Mouse (Mus musculus): ENCODE measurements around the gene Slain2. TPM values are rescaled to one million over a fixed set of nuclear protein-coding genes. Genes with fewer than 3 reads are reported as not detected.

The Slain2 gene
- total RNA-seq, 2 experiments from 2014 or later = 22.6 to 26.0 TPM

DNA sequence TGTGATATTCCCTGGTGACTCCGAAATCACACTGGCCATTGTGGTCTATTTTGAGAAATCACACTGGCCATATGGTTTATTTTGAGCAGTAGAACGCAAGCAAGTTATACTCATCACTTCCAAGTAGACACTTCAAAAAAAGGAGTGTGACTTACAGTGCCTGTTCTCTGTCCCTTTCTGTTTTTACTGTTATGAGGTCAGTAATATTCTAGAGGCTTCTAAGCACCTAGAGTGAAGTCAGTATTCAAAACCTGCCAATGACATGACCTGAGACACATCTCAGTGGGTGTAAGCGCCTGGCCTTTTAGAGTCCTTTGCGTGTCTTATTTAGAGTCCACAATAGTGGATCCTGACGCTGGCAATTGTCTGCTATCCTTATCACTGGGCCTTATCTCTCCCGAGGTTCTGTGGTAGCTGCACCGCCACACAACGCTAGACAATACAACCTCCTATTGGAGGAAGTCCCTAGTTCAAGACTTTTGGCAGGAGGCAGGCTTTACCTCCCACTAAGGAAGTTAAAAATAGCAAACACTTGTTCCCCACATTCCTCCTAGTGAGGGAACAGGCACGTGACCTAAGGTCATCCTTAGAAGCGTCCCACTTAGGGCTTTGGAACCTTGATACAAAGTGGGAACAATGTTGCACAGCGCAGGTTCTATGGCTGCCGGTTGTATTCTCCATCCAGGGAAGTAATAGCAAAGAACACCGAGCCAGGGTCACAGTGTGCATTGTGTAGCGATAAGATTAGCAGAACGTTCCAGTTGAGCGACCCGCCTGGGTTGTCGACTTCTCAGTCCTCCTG, 17.4 kb upstream of the Slain2 start:
- intact Hi-C loops (cut with DNase I) = loop anchor here (10.0 kb wide), 1 partner anchor 178 kb away; no protein-coding TSS in a partner anchor

DNA sequence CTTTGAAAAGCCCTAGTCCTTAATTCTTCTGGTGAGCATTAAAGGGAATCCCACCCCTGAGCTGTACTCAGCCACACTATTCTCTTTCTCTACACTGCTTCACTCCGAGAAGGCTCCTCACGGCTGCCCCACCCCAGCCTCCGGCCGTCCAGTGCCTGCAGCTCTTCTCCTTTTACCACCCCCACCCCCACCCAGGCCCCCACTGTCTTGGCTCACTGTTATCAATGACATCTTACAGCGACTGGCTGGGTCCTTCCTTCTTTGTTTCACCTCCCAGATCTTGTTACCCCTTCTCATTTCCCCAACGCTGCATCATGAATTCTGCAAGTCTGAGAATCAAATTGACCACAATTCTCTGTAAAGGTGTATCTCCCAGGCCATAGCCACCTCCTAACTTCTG, 16.1 kb upstream of the Slain2 start:
- intact Hi-C loops (cut with DNase I) = loop anchor here (10.0 kb wide), 1 partner anchor 177 kb away; no protein-coding TSS in a partner anchor
- no peak for DNase-seq (ENCODE audit: low spot score in 2 of 2)

More for the DNA sequence above, 17.4 kb upstream of the Slain2 start:
- no peak for DNase-seq (ENCODE audit: low spot score in 2 of 2)

DNA sequence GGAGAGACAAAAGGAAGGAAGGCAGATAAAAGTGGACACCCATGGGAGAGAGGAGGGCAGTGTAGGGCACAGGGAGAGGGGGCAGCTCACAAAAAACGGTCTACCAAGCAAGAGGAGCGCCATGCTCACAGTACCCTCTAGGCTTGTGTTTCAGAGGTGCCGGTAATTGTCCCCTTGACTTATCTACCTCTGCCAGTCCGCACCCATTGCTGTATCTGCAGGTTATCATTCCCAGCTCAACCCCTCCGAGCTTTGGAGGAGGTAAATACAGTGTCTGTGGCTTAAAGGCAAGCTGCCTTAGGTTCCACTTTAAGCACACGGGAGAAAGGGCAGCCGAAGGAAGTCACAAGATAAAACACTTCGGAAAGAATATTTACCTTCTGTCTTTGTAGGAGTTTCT, 14.8 kb upstream of the Slain2 start:
- no peak for DNase-seq (ENCODE audit: low spot score in 2 of 2)
- intact Hi-C loops (cut with DNase I) = loop anchor here (10.0 kb wide), 1 partner anchor 176 kb away; no protein-coding TSS in a partner anchor

DNA sequence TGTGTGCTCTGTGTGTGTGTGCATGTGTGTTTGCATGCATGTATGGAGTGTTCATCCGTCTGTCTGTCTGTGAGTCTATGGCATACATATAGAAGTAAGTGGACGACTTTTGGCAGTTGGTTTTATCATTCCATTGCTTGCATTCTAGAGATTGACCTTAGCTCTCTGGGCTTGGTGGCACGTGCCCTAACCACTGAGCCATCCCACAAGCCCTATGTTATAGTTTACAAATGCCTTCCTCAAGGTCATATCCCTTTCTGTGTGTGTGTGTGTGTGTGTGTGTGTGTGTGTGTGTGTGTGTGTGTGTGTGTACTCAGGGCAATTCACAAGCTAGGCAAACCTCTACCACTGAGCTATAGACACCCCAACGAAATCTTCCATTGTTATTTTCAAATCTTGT, 12.2 kb upstream of the Slain2 start:
- intact Hi-C loops (cut with DNase I) = no loop called here
- no peak for DNase-seq (ENCODE audit: low spot score in 2 of 2)

DNA sequence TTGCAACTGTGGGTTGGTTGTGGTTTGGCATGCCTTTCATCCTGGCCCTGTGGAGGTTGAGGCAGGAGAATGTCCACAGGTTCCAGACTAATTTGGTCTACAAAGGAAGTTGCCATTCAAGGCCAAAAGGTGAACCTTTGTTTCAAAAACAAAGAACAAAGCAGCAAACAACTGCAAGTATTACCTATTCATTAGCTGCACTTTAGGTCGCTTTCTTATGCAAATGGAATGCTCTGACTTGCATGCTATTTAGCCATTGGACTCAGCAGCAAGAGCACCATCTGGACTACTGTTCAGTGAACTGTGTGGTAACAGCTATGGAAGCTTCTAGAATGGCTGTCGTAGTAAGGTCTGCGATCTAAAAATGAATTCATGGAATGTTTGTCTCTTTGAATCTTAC, 11.8 kb upstream of the Slain2 start:
- intact Hi-C loops (cut with DNase I) = no loop called here
- DNase-seq (ENCODE audit: low spot score in 2 of 2) = no peak

DNA sequence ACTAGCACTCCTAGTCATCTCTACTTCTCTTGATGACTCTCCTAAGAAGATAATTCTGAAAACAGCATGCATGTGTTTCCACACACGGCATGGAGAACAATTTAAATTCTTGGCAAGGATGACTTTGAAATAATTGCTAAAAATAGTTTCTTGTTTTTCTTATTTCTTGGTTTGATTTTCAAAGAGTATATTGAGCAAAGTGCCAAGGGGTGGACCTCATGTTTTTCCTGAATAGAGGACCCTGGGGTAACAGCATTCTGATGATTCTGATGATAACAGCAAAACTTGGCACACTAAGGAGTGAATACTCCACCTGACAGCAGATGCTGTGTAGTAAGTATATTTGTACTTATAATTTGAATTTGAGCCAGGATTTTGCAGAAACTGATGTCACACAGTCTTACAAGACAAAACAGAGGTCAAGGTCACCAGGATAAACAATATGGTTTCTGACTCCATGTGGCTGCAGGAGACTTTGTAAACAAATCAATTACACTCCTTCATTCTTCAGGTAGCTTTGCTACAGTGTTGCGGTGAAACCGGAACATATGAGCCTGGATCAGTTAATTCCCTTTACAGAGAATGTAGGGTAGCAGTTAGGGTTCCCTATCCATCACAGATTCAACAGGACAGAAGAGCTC, 11.1 kb upstream of the Slain2 start:
- no peak for DNase-seq (ENCODE audit: low spot score in 2 of 2)
- intact Hi-C loops (cut with DNase I) = no loop called here

DNA sequence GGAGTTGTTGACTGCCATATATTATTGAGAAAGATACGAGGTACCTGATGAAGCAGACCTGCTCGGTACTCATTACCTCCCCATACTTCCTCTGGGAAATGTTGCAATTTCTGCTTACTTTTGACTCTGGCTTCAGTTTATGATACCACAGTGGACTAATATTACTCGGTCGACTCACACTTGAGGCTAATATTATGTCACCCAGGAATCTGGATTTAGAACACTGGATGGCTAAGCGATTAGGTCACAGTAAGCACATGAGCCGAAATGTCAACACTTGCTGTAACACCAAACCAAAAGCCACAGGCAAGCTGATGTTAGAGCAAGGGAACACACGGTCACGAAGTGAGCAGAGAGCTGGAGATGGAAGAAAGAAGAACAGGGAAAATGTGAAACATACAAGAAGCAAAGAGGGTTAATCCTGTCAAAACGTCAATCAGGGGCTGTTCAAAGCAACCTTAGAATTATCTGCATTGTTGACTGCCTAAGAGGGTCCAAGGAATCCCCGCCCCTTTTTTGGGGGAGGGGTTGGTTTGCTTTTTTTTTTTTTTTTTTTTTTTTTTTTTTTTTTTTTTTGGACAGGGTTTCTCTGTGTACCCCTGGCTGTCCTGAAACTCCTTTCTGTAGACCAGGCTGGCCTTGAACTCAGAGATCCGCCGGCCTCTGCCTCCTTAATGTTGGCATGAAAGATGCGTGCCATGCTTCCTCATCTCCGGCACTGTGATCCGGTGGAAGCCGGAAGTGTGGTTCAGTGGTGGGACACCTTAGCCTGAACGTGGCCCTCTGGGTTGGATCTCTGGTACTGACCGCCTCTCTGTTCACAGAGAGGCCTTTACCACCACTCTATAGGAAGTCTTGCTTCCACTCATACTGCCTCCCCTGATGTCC, 9.0 kb upstream of the Slain2 start:
- DNase-seq (ENCODE audit: low spot score in 2 of 2) = no peak
- intact Hi-C loops (cut with DNase I) = no loop called here

DNA sequence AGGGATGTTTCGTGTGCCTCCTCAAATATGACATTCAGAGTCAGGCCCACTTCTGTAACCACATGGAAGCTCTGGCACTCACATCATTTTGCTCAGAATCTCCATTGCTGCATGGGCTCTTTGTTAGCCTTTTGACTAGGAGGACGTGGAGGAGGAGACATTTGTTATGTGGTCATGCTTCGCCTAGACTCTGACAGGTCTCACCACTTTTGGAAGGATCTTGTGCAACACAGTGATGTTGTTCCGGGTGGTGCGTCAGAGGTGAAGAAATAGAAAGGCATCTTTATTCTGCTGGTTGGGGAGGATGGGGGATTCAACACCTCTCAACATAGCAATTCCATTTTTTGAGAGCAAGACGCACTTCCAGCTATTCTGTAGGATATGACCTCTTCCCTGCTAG, 6.7 kb upstream of the Slain2 start:
- no peak for DNase-seq (ENCODE audit: low spot score in 2 of 2)
- intact Hi-C loops (cut with DNase I) = no loop called here

DNA sequence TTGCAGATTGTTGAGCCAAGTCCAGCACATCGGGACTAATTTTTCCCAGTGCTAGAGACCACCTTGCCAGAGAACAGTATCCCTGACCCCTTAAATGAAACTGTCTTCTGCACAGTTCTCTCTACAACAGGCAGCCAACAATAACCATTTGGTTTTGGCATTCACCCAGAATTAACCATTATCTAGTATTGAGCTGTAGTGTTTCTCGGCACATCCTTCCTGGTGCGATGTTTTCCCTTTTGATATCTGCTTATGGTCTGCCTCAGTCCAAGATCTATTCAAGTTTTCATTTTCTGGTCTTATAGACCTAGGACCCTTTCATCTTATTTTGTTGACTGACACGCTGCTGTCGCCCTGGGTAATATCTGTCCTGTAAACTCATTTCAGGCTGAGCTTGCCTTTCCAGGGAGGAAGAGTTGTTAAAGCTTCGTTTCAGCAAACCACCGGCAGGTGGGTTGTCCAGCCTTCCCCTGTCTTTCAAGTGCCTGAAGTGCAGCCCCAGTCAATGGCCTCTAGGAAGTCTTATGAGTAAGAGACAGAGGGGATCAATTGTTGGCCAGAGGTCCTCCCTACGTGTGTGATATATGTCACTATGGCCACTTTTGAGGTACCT, 5.7 kb upstream of the Slain2 start:
- intact Hi-C loops (cut with DNase I) = no loop called here
- DNase-seq (ENCODE audit: low spot score in 2 of 2) = no peak

DNA sequence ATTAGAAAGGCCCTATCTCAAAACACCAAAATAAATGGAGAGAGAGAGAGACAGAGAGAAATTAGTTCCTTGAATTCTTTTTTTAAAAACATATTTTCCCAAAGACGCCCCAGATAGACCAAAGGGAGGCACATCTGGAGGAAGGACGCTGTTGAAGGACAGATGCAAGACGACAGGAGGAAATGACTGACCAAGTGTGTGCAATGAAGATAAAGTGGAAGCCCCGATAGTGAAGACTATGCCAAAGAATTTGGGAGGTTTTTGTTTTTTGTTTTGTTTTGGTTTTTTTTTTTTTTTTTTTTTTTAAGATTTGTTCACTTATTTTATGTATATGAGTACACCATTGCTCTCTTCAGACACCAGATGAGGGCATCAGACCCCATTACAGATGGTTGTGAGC, 4.7 kb upstream of the Slain2 start:
- DNase-seq (ENCODE audit: low spot score in 2 of 2) = no peak
- intact Hi-C loops (cut with DNase I) = no loop called here

DNA sequence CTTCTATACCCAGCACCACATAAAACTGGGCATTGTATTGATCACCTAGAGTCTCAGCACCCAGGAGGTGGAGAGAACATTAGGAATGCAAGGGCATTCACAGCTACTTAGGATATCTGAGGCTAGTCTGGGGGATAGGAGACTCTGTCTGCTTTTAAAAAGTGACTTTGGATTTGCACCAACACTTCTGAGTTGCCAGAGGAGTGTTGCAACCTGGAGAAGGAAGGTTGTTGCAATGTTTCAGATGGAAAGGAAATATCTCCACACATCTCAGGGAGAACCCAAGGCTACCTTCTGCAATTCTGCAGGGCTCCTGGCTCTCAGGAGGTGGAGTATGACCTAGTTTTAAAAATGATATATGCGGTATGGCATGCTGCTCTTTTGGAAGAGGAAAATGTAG, 3.7 kb upstream of the Slain2 start:
- no peak for DNase-seq (ENCODE audit: low spot score in 2 of 2)
- intact Hi-C loops (cut with DNase I) = no loop called here

DNA sequence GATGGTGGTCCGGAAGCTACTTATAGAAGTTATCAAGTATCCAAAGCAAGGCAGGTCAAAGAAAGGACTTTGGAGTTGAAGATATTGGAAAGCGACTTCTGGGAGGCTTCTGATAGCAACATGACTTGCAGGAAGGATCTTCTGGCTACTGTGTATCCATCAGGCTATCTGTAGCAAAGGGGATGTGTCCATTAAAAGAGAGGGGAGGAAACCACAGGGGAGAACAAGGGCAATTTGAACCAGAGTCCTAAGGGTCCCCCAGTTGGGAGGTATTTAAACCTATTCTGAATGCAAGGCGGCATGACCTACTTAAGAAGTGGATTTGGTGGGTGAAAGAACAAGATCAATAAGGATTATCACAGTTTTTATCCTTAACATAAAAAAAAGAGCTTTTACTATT, 2.8 kb upstream of the Slain2 start:
- DNase-seq (ENCODE audit: low spot score in 2 of 2) = no peak
- intact Hi-C loops (cut with DNase I) = no loop called here

DNA sequence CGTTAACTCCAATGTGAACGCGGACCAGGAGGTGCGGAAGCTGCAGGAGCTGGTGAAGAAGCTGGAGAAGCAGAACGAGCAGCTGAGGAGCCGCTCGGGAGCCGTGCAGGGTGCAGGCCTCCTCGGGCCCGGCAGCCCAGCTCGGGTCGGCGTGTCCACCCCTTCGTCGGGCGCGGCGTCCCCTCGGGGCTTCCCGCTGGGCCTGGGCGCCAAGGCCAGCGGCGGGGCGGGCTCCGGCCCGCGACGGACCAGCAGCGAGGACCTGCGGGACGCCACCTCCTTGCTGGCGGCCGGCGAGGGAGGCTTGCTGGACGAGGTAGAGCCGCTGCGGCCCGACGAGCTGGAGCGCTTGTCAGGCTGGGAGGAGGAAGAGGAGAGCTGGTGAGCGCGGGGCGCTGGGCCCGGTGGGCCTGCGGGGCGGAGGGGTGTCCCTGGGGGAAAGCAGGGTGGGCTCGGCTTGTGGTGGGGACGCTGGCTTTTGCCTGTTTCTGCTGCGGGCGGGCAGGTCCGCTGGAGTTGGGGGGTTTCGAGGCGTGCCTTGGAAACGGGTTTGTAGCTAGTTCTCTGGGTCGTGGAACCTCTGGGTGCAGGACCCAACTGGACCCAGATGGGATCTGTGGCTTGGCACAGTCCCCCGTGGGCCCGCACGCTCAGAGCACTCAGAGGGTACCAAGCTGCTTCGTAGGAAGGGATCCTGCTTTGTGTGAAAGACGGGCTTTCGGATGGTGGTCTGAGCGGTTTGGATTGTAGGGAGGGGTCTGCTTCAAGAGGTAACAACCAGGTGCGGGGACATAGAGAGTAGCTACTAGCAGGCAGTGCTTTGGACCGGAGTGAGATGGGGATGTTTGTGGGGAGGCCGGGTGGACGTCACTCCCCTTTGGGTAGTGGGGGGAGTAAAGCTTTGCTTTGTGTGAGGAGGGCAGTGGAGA, 793 bp downstream of the Slain2 start:
- intact Hi-C loops (cut with DNase I) = no loop called here
- DNase-seq (ENCODE audit: low spot score in 2 of 2) = no peak

DNA sequence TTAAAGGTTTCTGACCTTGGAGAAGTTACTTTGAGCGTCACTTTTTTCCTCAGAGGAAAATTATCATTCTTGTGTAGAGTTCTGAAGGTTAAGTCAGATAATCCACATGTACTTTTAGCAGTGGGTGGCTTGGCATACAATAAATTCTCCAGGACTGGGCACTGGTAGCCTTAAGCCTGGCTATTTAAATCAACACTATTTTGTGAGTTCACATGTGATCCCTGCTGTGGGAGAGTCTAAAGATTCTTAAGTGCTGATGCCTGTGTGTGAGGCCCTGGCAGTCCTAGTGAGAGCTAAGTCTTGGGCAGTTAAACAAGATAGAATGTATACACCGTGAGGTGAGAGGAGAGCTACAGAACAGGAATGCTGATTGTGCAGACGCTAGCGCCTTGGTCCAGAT, 1.9 kb downstream of the Slain2 start:
- DNase-seq (ENCODE audit: low spot score in 2 of 2) = no peak
- intact Hi-C loops (cut with DNase I) = no loop called here

DNA sequence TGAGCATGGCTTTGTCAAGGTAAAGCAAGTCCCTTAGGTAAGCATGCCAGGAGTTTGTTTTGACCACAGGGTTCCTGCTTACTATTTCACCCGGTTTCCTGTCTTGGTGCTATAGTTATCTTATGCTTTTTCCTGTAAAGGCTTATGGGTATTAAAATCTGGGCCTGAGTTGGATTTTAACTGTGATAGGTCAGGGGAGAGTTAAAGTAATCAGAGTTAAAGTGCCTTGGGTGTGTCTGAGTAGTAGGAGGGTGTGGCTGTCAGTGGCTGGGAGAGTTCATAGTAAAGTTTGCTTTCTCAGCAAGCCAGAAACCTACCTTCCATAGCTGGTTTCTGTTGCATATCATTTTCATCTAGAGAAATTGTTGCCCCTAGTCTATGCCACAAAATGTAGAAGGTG, 2.7 kb downstream of the Slain2 start:
- intact Hi-C loops (cut with DNase I) = no loop called here
- DNase-seq (ENCODE audit: low spot score in 2 of 2) = no peak

DNA sequence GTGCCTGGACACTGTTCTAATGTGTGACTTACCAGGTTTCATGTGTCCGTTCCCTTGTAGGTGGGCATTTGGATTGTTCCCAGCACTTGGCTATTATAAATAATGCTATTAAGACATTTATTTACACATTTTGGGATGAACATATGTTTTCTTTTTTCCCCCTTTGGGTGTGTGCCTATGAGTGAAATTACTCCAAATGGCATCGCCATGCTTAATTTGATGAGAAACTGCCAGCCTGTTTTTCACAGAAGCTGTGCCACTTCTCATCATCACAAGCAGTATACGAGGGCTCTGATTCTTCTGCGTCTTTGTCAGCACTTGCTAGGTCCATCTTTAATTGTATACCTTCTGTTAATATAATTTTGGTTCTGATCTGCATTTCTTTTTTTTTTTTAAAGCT, 6.3 kb downstream of the Slain2 start:
- no peak for DNase-seq (ENCODE audit: low spot score in 2 of 2)
- intact Hi-C loops (cut with DNase I) = no loop called here

DNA sequence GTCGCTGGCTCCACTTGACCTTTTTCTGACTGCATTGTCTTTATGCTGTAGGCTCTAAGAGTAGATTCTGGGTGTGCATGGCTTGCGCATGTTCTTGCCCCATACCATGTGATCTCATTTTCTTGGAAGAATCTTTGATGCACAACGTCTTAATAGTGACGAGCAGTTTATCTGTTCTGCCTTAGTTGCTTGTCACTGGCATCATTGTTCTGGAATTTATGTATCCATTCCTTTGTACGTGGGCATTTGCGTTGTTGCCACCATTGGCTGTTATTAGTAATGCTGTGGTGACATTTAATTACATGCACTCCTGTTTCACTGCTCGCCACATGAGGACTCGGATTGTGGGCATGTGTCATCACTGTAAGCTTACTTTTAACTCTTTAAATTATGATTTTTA, 7.1 kb downstream of the Slain2 start:
- no peak for DNase-seq (ENCODE audit: low spot score in 2 of 2)
- intact Hi-C loops (cut with DNase I) = no loop called here

DNA sequence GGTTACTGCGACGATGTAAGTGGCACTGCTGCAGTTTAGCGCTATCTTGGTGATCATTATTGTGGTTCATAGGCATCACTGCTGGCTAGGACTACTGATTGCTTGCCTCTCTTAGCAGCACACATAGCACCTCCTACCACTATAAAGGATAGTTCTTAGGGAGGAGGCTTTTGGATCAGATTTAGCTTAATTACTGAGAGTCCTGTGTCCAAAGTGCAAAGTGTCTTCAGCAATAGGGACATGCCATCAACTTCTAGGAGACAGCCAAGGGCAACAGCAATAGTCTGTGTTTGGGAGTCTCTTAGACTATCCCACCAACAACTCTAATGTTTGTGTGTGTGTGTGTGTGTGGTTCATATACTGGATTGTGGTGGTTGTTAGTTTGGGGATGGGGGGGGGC, 8.7 kb downstream of the Slain2 start:
- intact Hi-C loops (cut with DNase I) = no loop called here
- DNase-seq (ENCODE audit: low spot score in 2 of 2) = no peak

DNA sequence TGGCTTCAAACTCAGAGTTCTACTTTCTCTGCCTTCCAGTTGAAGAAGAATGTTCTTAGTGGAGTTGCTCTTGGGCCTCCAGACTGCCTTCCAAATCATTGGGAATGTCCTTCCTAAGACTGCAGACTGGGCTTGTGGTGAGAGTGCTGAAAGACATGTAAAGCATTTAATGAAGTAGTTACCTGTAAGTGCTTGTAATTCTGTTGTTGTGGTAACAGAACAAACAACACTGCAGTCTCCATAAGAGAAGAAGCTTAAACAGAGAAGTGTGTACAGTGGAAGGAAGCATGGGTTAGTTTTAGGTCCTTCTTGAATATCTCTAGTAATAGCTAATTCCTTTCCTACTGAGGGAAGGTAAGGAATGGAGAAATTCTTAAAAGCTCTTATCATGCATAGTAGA, 13.0 kb downstream of the Slain2 start:
- intact Hi-C loops (cut with DNase I) = no loop called here
- DNase-seq (ENCODE audit: low spot score in 2 of 2) = no peak
